Mouse (Mus musculus): ENCODE data around the gene Gria2. TPM values are rescaled to one million over a fixed set of nuclear protein-coding genes. Genes with fewer than 3 reads are reported as not detected.

The Gria2 gene
- polyA plus RNA-seq, 1 experiment from 2014 or later, result 186 TPM

GRCm38 (mm10) chr3:80803811-80804210, 1.2 kb upstream of the Gria2 start:
- 55% methylated on average over 1 of the region's 1 CpGs for WGBS
- peak overlapping the region; percentile 93 for H3K27ac ChIP-seq (ENCODE audit: low read depth, low read length)
- no peaks in the 10 kb centered on the region for H3K9me3 ChIP-seq (ENCODE audit: control insufficient read depth, low read length)
- ATAC-seq, result no peak
- no peaks in the 10 kb centered on the region for H3K36me3 ChIP-seq (ENCODE audit: control insufficient read depth, insufficient read depth, low read length)
- peaks cover 6% of the 10 kb centered on the region for H3K4me1 ChIP-seq (ENCODE audit: control insufficient read depth, insufficient read depth, low read depth, low read length)
- no peak overlapping the region; the same call in 1 of the 2 replicates for H3K4me3 ChIP-seq (ENCODE audit: low read length)
- no peaks in the 10 kb centered on the region for H3K27me3 ChIP-seq (replicated peaks; ENCODE audit: control insufficient read depth, insufficient read depth, low read length)
- peak overlapping the region; percentile 76 for H3K4me2 ChIP-seq (ENCODE audit: low read length)
- no peak overlapping the region for H3K9ac ChIP-seq (ENCODE audit: low read depth, low read length)

GRCm38 (mm10) chr3:80803211-80803610, 576 bp upstream of the Gria2 start:
- Histone ChIP-seq H3K4me3 (ENCODE audit: low read length) (peak overlapping the region; percentile 59), H3K27ac (ENCODE audit: low read depth, low read length) (peak overlapping the region; percentile 93), H3K9ac (ENCODE audit: low read depth, low read length) (peak overlapping the region; percentile 72), H3K4me2 (ENCODE audit: low read length) (peak overlapping the region; percentile 76), H3K36me3 (ENCODE audit: control insufficient read depth, insufficient read depth, low read length) (no peaks in the 10 kb centered on the region), H3K4me1 (ENCODE audit: control insufficient read depth, insufficient read depth, low read depth, low read length) (peaks cover 6% of the 10 kb centered on the region), H3K27me3 (replicated peaks; ENCODE audit: control insufficient read depth, insufficient read depth, low read length) (no peaks in the 10 kb centered on the region), H3K9me3 (ENCODE audit: control insufficient read depth, low read length) (no peaks in the 10 kb centered on the region)
- 26% methylated on average over 8 of the region's 8 CpGs for WGBS
- no peak for ATAC-seq

- ATAC-seq, result 0 out of 2 replicates have a peak, but pooled peaks have one; percentile 1
- H3K27ac ChIP-seq (ENCODE audit: low read depth, low read length), result peak overlapping the region; percentile 93
- peak overlapping the region; percentile 76 for H3K4me2 ChIP-seq (ENCODE audit: low read length)
- peak overlapping the region; percentile 72 for H3K9ac ChIP-seq (ENCODE audit: low read depth, low read length)
- 6% methylated on average over 6 of the region's 6 CpGs for WGBS
- H3K9me3 ChIP-seq (ENCODE audit: control insufficient read depth, low read length), result no peaks in the 10 kb centered on the region
- peak overlapping the region; percentile 59 for H3K4me3 ChIP-seq (ENCODE audit: low read length)
- peaks cover 10% of the 10 kb centered on the region for H3K4me1 ChIP-seq (ENCODE audit: control insufficient read depth, insufficient read depth, low read depth, low read length)
- H3K36me3 ChIP-seq (ENCODE audit: control insufficient read depth, insufficient read depth, low read length), result no peaks in the 10 kb centered on the region
- no peaks in the 10 kb centered on the region for H3K27me3 ChIP-seq (replicated peaks; ENCODE audit: control insufficient read depth, insufficient read depth, low read length)
These were observed 766 bp downstream of the Gria2 start for GRCm38 (mm10) chr3:80801827-80802310.

DNA sequence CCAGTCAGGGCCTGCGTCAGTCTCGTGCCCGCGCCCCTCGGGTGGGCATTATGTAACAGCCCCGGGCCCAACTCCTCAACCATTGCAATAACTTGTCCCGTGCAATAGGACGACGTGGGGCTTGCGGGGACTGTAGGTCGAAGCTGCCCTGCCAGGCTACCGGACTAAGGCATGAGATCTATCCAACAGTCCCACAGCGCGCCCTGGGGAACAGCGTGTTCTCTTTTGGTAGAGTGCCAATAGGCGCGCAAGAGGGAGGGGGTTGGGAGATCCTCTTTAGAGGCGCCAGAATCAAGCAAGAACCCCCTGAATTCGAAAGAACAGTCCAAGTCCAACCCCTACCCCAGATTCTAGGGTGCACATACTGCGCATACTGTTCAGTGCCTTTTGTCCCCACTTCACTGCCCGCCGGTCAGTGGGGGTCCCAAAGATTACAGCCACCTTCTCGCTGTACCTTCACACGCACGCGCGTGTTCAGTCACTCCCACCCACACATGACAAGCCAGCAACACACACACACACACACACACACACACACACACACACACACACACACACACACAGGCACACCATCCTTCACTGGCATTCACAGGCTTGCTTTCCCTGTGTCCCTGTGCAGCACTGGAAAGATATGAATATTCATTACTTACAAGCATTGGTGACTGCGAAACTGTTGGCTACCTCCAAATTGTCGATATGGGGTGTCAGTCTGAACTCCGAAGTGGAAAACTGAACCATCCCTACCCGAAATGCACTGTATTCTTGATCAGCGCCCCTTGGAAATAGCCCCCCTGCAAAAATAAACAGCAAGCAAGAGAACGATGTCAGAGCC, 1.4 kb downstream of the Gria2 start:
- peak; percentile 51 for ATAC-seq
- Histone ChIP-seq H3K27ac (ENCODE audit: low read depth, low read length) (peak overlapping the region; percentile 93), H3K4me1 (ENCODE audit: control insufficient read depth, insufficient read depth, low read depth, low read length) (peaks cover 10% of the 10 kb centered on the region), H3K27me3 (replicated peaks; ENCODE audit: control insufficient read depth, insufficient read depth, low read length) (no peaks in the 10 kb centered on the region), H3K4me3 (ENCODE audit: low read length) (peak overlapping the region; percentile 59), H3K9me3 (ENCODE audit: control insufficient read depth, low read length) (no peaks in the 10 kb centered on the region), H3K9ac (ENCODE audit: low read depth, low read length) (peak overlapping the region; percentile 72), H3K36me3 (ENCODE audit: control insufficient read depth, insufficient read depth, low read length) (no peaks in the 10 kb centered on the region), H3K4me2 (ENCODE audit: low read length) (peak overlapping the region; percentile 76)
- WGBS, result 3% methylated on average over 33 of the region's 33 CpGs

GRCm38 (mm10) chr3:80800299-80800994, 2.2 kb downstream of the Gria2 start:
- Histone ChIP-seq H3K4me1 (ENCODE audit: control insufficient read depth, insufficient read depth, low read depth, low read length) (peaks cover 10% of the 10 kb centered on the region), H3K27me3 (replicated peaks; ENCODE audit: control insufficient read depth, insufficient read depth, low read length) (no peaks in the 10 kb centered on the region), H3K9ac (ENCODE audit: low read depth, low read length) (peak overlapping the region; percentile 72), H3K36me3 (ENCODE audit: control insufficient read depth, insufficient read depth, low read length) (no peaks in the 10 kb centered on the region), H3K4me3 (ENCODE audit: low read length) (peak overlapping the region; percentile 59), H3K27ac (ENCODE audit: low read depth, low read length) (peak overlapping the region; percentile 93), H3K4me2 (ENCODE audit: low read length) (peak overlapping the region; percentile 76), H3K9me3 (ENCODE audit: control insufficient read depth, low read length) (no peaks in the 10 kb centered on the region)
- 1% methylated on average over 29 of the region's 29 CpGs for WGBS
- ATAC-seq, result peak; percentile 0; the same call in 1 of the 2 replicates

- 66% methylated on average over 1 of the region's 1 CpGs for WGBS
- Histone ChIP-seq H3K27ac (ENCODE audit: low read depth, low read length) (no peak overlapping the region), H3K4me1 (ENCODE audit: control insufficient read depth, insufficient read depth, low read depth, low read length) (peaks cover 7% of the 10 kb centered on the region), H3K9me3 (ENCODE audit: control insufficient read depth, low read length) (no peaks in the 10 kb centered on the region), H3K9ac (ENCODE audit: low read depth, low read length) (no peak overlapping the region), H3K27me3 (replicated peaks; ENCODE audit: control insufficient read depth, insufficient read depth, low read length) (no peaks in the 10 kb centered on the region), H3K4me3 (ENCODE audit: low read length) (peak overlapping the region; percentile 59), H3K4me2 (ENCODE audit: low read length) (peak overlapping the region; percentile 76), H3K36me3 (ENCODE audit: control insufficient read depth, insufficient read depth, low read length) (no peaks in the 10 kb centered on the region)
- ATAC-seq, result no peak
These were observed 4.7 kb downstream of the Gria2 start for GRCm38 (mm10) chr3:80797935-80798334.

- no peak overlapping the region for H3K27ac ChIP-seq (ENCODE audit: low read depth, low read length)
- H3K4me2 ChIP-seq (ENCODE audit: low read length), result no peak overlapping the region
- no peaks in the 10 kb centered on the region for H3K27me3 ChIP-seq (replicated peaks; ENCODE audit: control insufficient read depth, insufficient read depth, low read length)
- no peak overlapping the region for H3K9ac ChIP-seq (ENCODE audit: low read depth, low read length)
- no peaks in the 10 kb centered on the region for H3K36me3 ChIP-seq (ENCODE audit: control insufficient read depth, insufficient read depth, low read length)
- H3K4me1 ChIP-seq (ENCODE audit: control insufficient read depth, insufficient read depth, low read depth, low read length), result peaks cover 7% of the 10 kb centered on the region
- ATAC-seq, result no peak
- no peaks in the 10 kb centered on the region for H3K9me3 ChIP-seq (ENCODE audit: control insufficient read depth, low read length)
- no peak overlapping the region for H3K4me3 ChIP-seq (ENCODE audit: low read length)
These were observed 5.9 kb downstream of the Gria2 start for GRCm38 (mm10) chr3:80796764-80797163.

DNA sequence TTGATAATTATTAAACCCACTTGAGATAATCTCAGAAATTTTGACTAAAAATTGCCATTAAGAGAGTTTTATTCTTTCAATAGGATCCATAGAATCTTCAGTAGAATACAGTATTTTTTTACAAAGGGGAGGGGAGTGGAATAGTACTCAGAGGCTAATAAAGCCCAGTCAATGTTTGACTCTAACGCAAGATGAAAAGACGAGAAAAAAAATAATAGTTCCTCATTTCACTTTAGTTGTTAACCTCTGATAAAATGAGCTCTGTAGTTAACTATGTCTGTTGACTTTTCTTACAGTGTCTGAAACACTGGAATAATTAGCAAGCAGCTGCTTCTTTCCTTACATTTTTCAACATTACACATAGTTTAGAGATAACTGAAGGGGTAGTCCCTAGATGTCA, 7.4 kb downstream of the Gria2 start:
- Histone ChIP-seq H3K27me3 (replicated peaks; ENCODE audit: control insufficient read depth, insufficient read depth, low read length) (no peaks in the 10 kb centered on the region), H3K36me3 (ENCODE audit: control insufficient read depth, insufficient read depth, low read length) (no peaks in the 10 kb centered on the region), H3K4me3 (ENCODE audit: low read length) (no peak overlapping the region), H3K4me2 (ENCODE audit: low read length) (no peak overlapping the region), H3K9me3 (ENCODE audit: control insufficient read depth, low read length) (no peaks in the 10 kb centered on the region), H3K27ac (ENCODE audit: low read depth, low read length) (no peak overlapping the region), H3K4me1 (ENCODE audit: control insufficient read depth, insufficient read depth, low read depth, low read length) (peaks cover 7% of the 10 kb centered on the region), H3K9ac (ENCODE audit: low read depth, low read length) (no peak overlapping the region)
- no peak for ATAC-seq
- WGBS, result 90% methylated on average over 2 of the region's 2 CpGs

DNA sequence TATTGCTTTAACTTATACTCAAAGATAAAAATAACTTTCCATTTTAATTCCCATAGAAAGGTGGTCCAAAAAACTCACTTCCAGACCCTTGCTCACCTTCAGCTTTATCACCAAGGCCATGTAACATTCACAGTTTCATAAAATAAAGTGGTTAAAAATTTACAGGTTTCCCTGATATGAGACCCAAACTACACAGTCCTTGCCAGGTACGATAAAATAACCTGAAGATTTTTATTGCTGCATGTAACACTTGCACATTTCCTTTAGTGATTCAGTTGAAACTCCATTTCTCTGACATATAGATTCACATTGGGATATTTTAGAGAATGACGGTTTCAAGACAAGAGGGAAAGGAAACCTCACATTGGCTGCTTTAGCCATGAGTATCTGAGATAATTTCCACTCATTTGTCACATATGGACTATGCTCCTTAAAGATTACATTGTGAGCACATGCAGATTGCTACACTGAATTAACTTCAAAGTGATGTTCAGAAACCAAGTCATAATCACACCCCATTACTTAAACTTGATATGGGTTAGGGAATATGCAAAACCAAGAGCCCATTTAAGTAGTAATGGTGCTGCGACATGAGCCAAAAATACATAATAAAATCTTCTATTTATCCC, 15.4 kb downstream of the Gria2 start:
- no peak overlapping the region for H3K9ac ChIP-seq (ENCODE audit: low read depth, low read length)
- H3K27me3 ChIP-seq (replicated peaks; ENCODE audit: control insufficient read depth, insufficient read depth, low read length), result no peaks in the 10 kb centered on the region
- H3K4me1 ChIP-seq (ENCODE audit: control insufficient read depth, insufficient read depth, low read depth, low read length), result no peaks in the 10 kb centered on the region
- ATAC-seq, result 0 out of 2 replicates have a peak, but pooled peaks have one; percentile 34
- H3K9me3 ChIP-seq (ENCODE audit: control insufficient read depth, low read length), result no peaks in the 10 kb centered on the region
- H3K4me2 ChIP-seq (ENCODE audit: low read length), result no peak overlapping the region
- WGBS, result 79% methylated on average over 3 of the region's 3 CpGs
- H3K4me3 ChIP-seq (ENCODE audit: low read length), result no peak overlapping the region
- H3K36me3 ChIP-seq (ENCODE audit: control insufficient read depth, insufficient read depth, low read length), result no peaks in the 10 kb centered on the region
- no peak overlapping the region for H3K27ac ChIP-seq (ENCODE audit: low read depth, low read length)
